9 mouse cellular contexts compared by ENCODE assay signal in the genomic region with DNA sequence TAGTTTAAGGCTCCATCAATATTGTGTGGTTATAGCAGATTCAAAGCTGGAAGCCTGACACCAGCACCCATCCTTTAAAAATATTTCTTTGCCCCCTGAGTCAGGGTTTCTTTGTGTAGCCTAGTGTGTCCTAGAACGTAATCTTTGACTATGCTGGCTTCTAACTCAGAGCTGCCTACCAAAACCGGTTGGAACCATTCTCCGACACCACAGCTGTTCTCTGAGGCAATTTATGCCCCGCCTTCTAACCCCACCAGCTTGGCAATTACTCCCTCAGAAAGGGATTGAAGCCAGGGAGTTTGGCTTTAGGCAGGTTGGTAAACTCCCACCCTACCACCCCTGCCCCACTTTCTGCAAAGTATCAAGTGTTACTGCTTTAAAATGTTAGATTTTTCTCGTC. TPM values are rescaled to one million over a fixed set of nuclear protein-coding genes. Genes with fewer than 3 reads are reported as not detected.
A peak's percentile ranks its signal among the peaks of the same experiment; 100 is the strongest.
DNase-seq lines count a peak whose midpoint lies in the region; ATAC-seq and TF ChIP-seq lines count a peak whose summit lies in the region.
"Had no signal": no experiment of that assay in that cellular context is flagged by ENCODE, and none has a peak within 500 bp of the region (broad histone marks: within the 10 kb centered on the region; RNA-seq: fewer than 3 reads in every experiment).

No protein-coding gene starts in this region.

- in situ Hi-C loops in CH12.LX (cut with MboI; ENCODE audit: low pct_ligation_motif_present, low pct_unique_long_range_greater_than_20kb, low sequenced_read_pairs) = no loop called here

- no peaks in the 10 kb centered on the region for H3K27me3 ChIP-seq in heart, embryonic 10.5 days (ENCODE audit: insufficient read depth, poor library complexity, severe bottlenecking)
- H3K27me3 ChIP-seq in CH12.LX (replicated peaks) = no peaks in the 10 kb centered on the region
- H3K27me3 ChIP-seq in embryonic facial prominence, embryonic 15.5 days = no peaks in the 10 kb centered on the region
- H3K27me3 ChIP-seq in limb, embryonic 10.5 days (ENCODE audit: low read depth, poor library complexity, severe bottlenecking) = no peaks in the 10 kb centered on the region

- H3K27ac ChIP-seq in heart, embryonic 10.5 days = no peak overlapping the region; the same call in 1 of the 2 replicates
- H3K27ac ChIP-seq in CH12.LX (ENCODE audit: insufficient read depth, low read depth) = no peak overlapping the region
- peak overlapping the region; percentile 81 for H3K27ac ChIP-seq in embryonic facial prominence, embryonic 15.5 days (replicated peaks)
- peak overlapping the region; percentile 93 for H3K27ac ChIP-seq in limb, embryonic 10.5 days

- no peak for ATAC-seq in embryonic facial prominence, embryonic 15.5 days (ENCODE audit: insufficient number of reproducible peaks, low FRiP score, low TSS enrichment, low read depth)
- ATAC-seq in megakaryocyte progenitor cell, adult 5-6 weeks (replicated peaks; ENCODE audit: poor library complexity) = no peak

- peak overlapping the region; percentile 76 for H3K4me3 ChIP-seq in heart, embryonic 10.5 days
- H3K4me3 ChIP-seq in CH12.LX (replicated peaks in 1 of 3; ENCODE audit: low read depth in 2 of 3, low read length in 2 of 3, poor library complexity in 1 of 3) = peak overlapping the region in 2 of 3 experiments; percentile 61 to 62
- H3K4me3 ChIP-seq in embryonic facial prominence, embryonic 15.5 days (replicated peaks) = 0 out of 2 replicates have a peak overlapping the region, but pooled peaks have one; percentile 69
- H3K4me3 ChIP-seq in limb, embryonic 10.5 days = peak overlapping the region; percentile 78

- peaks cover 54% of the 10 kb centered on the region for H3K36me3 ChIP-seq in heart, embryonic 10.5 days
- peaks cover 42 to 66% of the 10 kb centered on the region in 2 experiments for H3K36me3 ChIP-seq in CH12.LX (replicated peaks in 1 of 2; ENCODE audit: control insufficient read depth in 1 of 2, insufficient read depth in 1 of 2, low read length in 1 of 2)
- peaks cover 48% of the 10 kb centered on the region for H3K36me3 ChIP-seq in embryonic facial prominence, embryonic 15.5 days
- H3K36me3 ChIP-seq in limb, embryonic 10.5 days = peaks cover 69% of the 10 kb centered on the region

- dilution Hi-C loops in CH12.LX (cut with MboI; ENCODE audit: extremely low pct_ligation_motif_present, extremely low pct_unique_long_range_greater_than_20kb, low sequenced_read_pairs) = no loop called here

- no peak for TF ChIP-seq CTCF in CH12.LX (conservative IDR thresholded peaks at IDR 0.05 in 1 of 2, IDR thresholded peaks at IDR 0.05 in 1 of 2; ENCODE audit: low read depth in 2 of 2, low read length in 2 of 2)

- no peak for TF ChIP-seq POLR2A in CH12.LX (IDR thresholded peaks at IDR 0.05; ENCODE audit: low read depth, low read length)

- TF ChIP-seq RAD21 in CH12.LX (IDR thresholded peaks at IDR 0.05; ENCODE audit: low read depth, low read length) = no peak

- 49% methylated on average over 5 of the region's 5 CpGs for WGBS in heart, embryonic 10.5 days
- 26% methylated on average over 5 of the region's 5 CpGs for WGBS in embryonic facial prominence, embryonic 15.5 days
- WGBS in limb, embryonic 10.5 days = 53% methylated on average over 5 of the region's 5 CpGs

- peak overlapping the region; percentile 59; the same call in 1 of the 2 replicates for H3K4me2 ChIP-seq in CH12.LX (ENCODE audit: insufficient read depth, low read depth, poor library complexity, severe bottlenecking)
- H3K4me2 ChIP-seq in embryonic facial prominence, embryonic 15.5 days (replicated peaks) = peak overlapping the region; percentile 74

- H3K9ac ChIP-seq in CH12.LX (ENCODE audit: insufficient read depth, low read depth) = peak overlapping the region; percentile 76
- H3K9ac ChIP-seq in embryonic facial prominence, embryonic 15.5 days = no peak overlapping the region

- no peak for DNase-seq in heart, embryonic 10.5 days (ENCODE audit: low spot score)
- no peak for DNase-seq in heart, adult 9 months (ENCODE audit: low spot score in 2 of 2)
- no peak for DNase-seq in CH12.LX (ENCODE audit: extremely low read depth)
- no peak for DNase-seq in limb, embryonic 10.5 days (ENCODE audit: low spot score)
- DNase-seq in embryo, embryonic 11 days = no peak
- no peak for DNase-seq in frontal cortex, postnatal 25 days (ENCODE audit: low spot score in 2 of 2)
- DNase-seq: thymus, adult 2 months had no signal

- H3K9me3 ChIP-seq in heart, embryonic 10.5 days = no peaks in the 10 kb centered on the region
- H3K9me3 ChIP-seq in CH12.LX (replicated peaks; ENCODE audit: low read length) = no peaks in the 10 kb centered on the region
- H3K9me3 ChIP-seq in embryonic facial prominence, embryonic 15.5 days (replicated peaks) = no peaks in the 10 kb centered on the region
- no peaks in the 10 kb centered on the region for H3K9me3 ChIP-seq in limb, embryonic 10.5 days (replicated peaks)

- no peak for TF ChIP-seq EP300 in CH12.LX (IDR thresholded peaks at IDR 0.05; ENCODE audit: low read length)

- H3K4me1 ChIP-seq in heart, embryonic 10.5 days = peaks cover 15% of the 10 kb centered on the region
- peaks cover 4 to 39% of the 10 kb centered on the region in 2 experiments for H3K4me1 ChIP-seq in CH12.LX (ENCODE audit: control insufficient read depth in 1 of 2, insufficient read depth in 2 of 2)
- peaks cover 40% of the 10 kb centered on the region for H3K4me1 ChIP-seq in embryonic facial prominence, embryonic 15.5 days
- H3K4me1 ChIP-seq in limb, embryonic 10.5 days = peaks cover 27% of the 10 kb centered on the region

- peaks cover 25% of the 10 kb centered on the region for H3K79me2 ChIP-seq in CH12.LX (replicated peaks; ENCODE audit: control insufficient read depth, extremely low read depth, insufficient read depth, poor library complexity, severe bottlenecking)

TF ChIP-seq in CH12.LX, 34 proteins besides CTCF, POLR2A, EP300 and RAD21:
- no peak for TF ChIP-seq TBP (conservative IDR thresholded peaks at IDR 0.05; ENCODE audit: low read depth, low read length)
- TF ChIP-seq USF2 (conservative IDR thresholded peaks at IDR 0.05; ENCODE audit: low read depth, low read length) = no peak
- TF ChIP-seq ZMIZ1 (IDR thresholded peaks at IDR 0.05; ENCODE audit: low read depth, low read length) = no peak
- TF ChIP-seq PAX5 (IDR thresholded peaks at IDR 0.05; ENCODE audit: low read length) = no peak
- no peak for TF ChIP-seq NELFE (IDR thresholded peaks at IDR 0.05; ENCODE audit: low read depth, low read length)
- no peak for TF ChIP-seq ZNF384 (IDR thresholded peaks at IDR 0.05; ENCODE audit: low read depth, low read length)

RNA-seq across cellular contexts. Expression of a gene that starts 0.9 kb away (rescaled TPM):
- 71.7 and 72.4 TPM in 2 replicates for polyA plus RNA-seq in heart, embryonic 10.5 days (2016; fragmentation: Nextera tagmentation; extraction: Ambion mirVana)
- total RNA-seq in CH12.LX (2012; rRNA removed) = 51.8 and 68.2 TPM in 2 replicates
- total RNA-seq in CH12.LX (2014; rRNA removed) = 50.0 and 52.2 TPM in 2 replicates
- polyA plus RNA-seq in CH12.LX (2012; ENCODE audit: insufficient read length, low read depth) = 64.7 and 103 TPM in 2 replicates
- polyA plus RNA-seq in embryonic facial prominence, embryonic 15.5 days (2015; fragmentation: Nextera tagmentation; extraction: Ambion mirVana) = 88.0 and 91.4 TPM in 2 replicates
- 109 and 122 TPM in 2 replicates for polyA plus RNA-seq in limb, embryonic 10.5 days (2016; fragmentation: Nextera tagmentation; extraction: Ambion mirVana)
- total RNA-seq in megakaryocyte progenitor cell, adult 5-6 weeks (2015) = 29.9 and 34.6 TPM in 2 replicates
- total RNA-seq in megakaryocyte progenitor cell, adult 5-6 weeks (2017) = 115 and 143 TPM in 2 replicates

RNA-seq across cellular contexts. Expression of a gene that starts 18.0 kb away (rescaled TPM):
- 37.1 and 43.0 TPM in 2 replicates for polyA plus RNA-seq in heart, embryonic 10.5 days (2016; fragmentation: Nextera tagmentation; extraction: Ambion mirVana)
- total RNA-seq in CH12.LX (2012; rRNA removed) (24.0 and 24.2 TPM in 2 replicates), CH12.LX (2014; rRNA removed) (27.3 and 35.5 TPM in 2 replicates)
- polyA plus RNA-seq in CH12.LX (2012; ENCODE audit: insufficient read length, low read depth) = 26.6 and 28.0 TPM in 2 replicates
- 63.3 and 66.7 TPM in 2 replicates for polyA plus RNA-seq in embryonic facial prominence, embryonic 15.5 days (2015; fragmentation: Nextera tagmentation; extraction: Ambion mirVana)
- polyA plus RNA-seq in limb, embryonic 10.5 days (2016; fragmentation: Nextera tagmentation; extraction: Ambion mirVana) = 34.9 and 42.3 TPM in 2 replicates
- total RNA-seq in megakaryocyte progenitor cell, adult 5-6 weeks (2015) = 43.6 and 55.5 TPM in 2 replicates
- total RNA-seq in megakaryocyte progenitor cell, adult 5-6 weeks (2017) = 53.6 and 57.7 TPM in 2 replicates

RNA-seq across cellular contexts. Expression of a gene that starts 22.9 kb away (rescaled TPM):
- 24.0 and 29.4 TPM in 2 replicates for polyA plus RNA-seq in heart, embryonic 10.5 days (2016; fragmentation: Nextera tagmentation; extraction: Ambion mirVana)
- total RNA-seq in CH12.LX (2012; rRNA removed) (24.3 and 27.0 TPM in 2 replicates), CH12.LX (2014; rRNA removed) (15.9 and 18.4 TPM in 2 replicates)
- polyA plus RNA-seq in CH12.LX (2012; ENCODE audit: insufficient read length, low read depth) = 13.5 and 14.1 TPM in 2 replicates
- 31.8 and 34.1 TPM in 2 replicates for polyA plus RNA-seq in embryonic facial prominence, embryonic 15.5 days (2015; fragmentation: Nextera tagmentation; extraction: Ambion mirVana)
- 30.2 and 34.7 TPM in 2 replicates for polyA plus RNA-seq in limb, embryonic 10.5 days (2016; fragmentation: Nextera tagmentation; extraction: Ambion mirVana)
- 11.3 and 17.5 TPM in 2 replicates for total RNA-seq in megakaryocyte progenitor cell, adult 5-6 weeks (2015)
- total RNA-seq in megakaryocyte progenitor cell, adult 5-6 weeks (2017) = 16.8 and 17.9 TPM in 2 replicates

RNA-seq across cellular contexts. Expression of a gene that starts 27.7 kb away (rescaled TPM):
- polyA plus RNA-seq in heart, embryonic 10.5 days (2016; fragmentation: Nextera tagmentation; extraction: Ambion mirVana) = 1.1 and 1.7 TPM in 2 replicates
- 0.59 and 1.6 TPM in 2 replicates for total RNA-seq in CH12.LX (2012; rRNA removed)
- total RNA-seq in CH12.LX (2014; rRNA removed) = not detected in 2 replicates
- polyA plus RNA-seq in CH12.LX (2012; ENCODE audit: insufficient read length, low read depth) = 0.66 and 1.1 TPM in 2 replicates
- polyA plus RNA-seq in embryonic facial prominence, embryonic 15.5 days (2015; fragmentation: Nextera tagmentation; extraction: Ambion mirVana) = 3.4 and 3.7 TPM in 2 replicates
- polyA plus RNA-seq in limb, embryonic 10.5 days (2016; fragmentation: Nextera tagmentation; extraction: Ambion mirVana) = 1.7 and 1.8 TPM in 2 replicates
- 1.3 TPM in 1 of 2 replicates, not detected in the other for total RNA-seq in megakaryocyte progenitor cell, adult 5-6 weeks (2015)
- total RNA-seq in megakaryocyte progenitor cell, adult 5-6 weeks (2017) = 0.81 TPM in 1 of 2 replicates, not detected in the other

RNA-seq across cellular contexts. Expression of a gene that starts 30.8 kb away (rescaled TPM):
- polyA plus RNA-seq in heart, embryonic 10.5 days (2016; fragmentation: Nextera tagmentation; extraction: Ambion mirVana) = 13.6 and 17.2 TPM in 2 replicates
- total RNA-seq in CH12.LX (2012; rRNA removed) (17.3 and 23.9 TPM in 2 replicates), CH12.LX (2014; rRNA removed) (19.6 and 22.4 TPM in 2 replicates)
- polyA plus RNA-seq in CH12.LX (2012; ENCODE audit: insufficient read length, low read depth) = 25.8 and 26.4 TPM in 2 replicates
- polyA plus RNA-seq in embryonic facial prominence, embryonic 15.5 days (2015; fragmentation: Nextera tagmentation; extraction: Ambion mirVana) = 15.3 and 16.3 TPM in 2 replicates
- 14.8 TPM in 2 replicates for polyA plus RNA-seq in limb, embryonic 10.5 days (2016; fragmentation: Nextera tagmentation; extraction: Ambion mirVana)
- 23.4 and 30.0 TPM in 2 replicates for total RNA-seq in megakaryocyte progenitor cell, adult 5-6 weeks (2015)
- total RNA-seq in megakaryocyte progenitor cell, adult 5-6 weeks (2017) = 20.4 and 20.9 TPM in 2 replicates

Comparison
In these comparisons a context has a peak if more than half of its experiments do, and no peak if none do; other contexts are left out.
1. H3K27ac ChIP-seq: peak in embryonic facial prominence, embryonic 15.5 days (single experiment) and limb, embryonic 10.5 days (single experiment); none in heart, embryonic 10.5 days (single experiment) and CH12.LX (single experiment).
2. Peak in every context shown above with its lines, with median percentiles within 50 percentile points of each other: H3K4me3 ChIP-seq.